Mouse (Mus musculus): ENCODE data around the gene Gm20388.

GRCm38 (mm10) chr8:124002546-124003108 lies 4092.0 kb downstream of the Gm20388 start:
- TF ChIP-seq CTCF (IDR thresholded peaks at IDR 0.05; ENCODE audit: insufficient read depth, low read depth, low read length): no peak
- TF ChIP-seq POLR2A (IDR thresholded peaks at IDR 0.05; ENCODE audit: insufficient read depth, low read depth, low read length): no peak

Data from olfactory bulb, adult 2 months (tissue).